Comparison of ENCODE assay signal across 12 mouse cellular contexts in the genomic region with DNA sequence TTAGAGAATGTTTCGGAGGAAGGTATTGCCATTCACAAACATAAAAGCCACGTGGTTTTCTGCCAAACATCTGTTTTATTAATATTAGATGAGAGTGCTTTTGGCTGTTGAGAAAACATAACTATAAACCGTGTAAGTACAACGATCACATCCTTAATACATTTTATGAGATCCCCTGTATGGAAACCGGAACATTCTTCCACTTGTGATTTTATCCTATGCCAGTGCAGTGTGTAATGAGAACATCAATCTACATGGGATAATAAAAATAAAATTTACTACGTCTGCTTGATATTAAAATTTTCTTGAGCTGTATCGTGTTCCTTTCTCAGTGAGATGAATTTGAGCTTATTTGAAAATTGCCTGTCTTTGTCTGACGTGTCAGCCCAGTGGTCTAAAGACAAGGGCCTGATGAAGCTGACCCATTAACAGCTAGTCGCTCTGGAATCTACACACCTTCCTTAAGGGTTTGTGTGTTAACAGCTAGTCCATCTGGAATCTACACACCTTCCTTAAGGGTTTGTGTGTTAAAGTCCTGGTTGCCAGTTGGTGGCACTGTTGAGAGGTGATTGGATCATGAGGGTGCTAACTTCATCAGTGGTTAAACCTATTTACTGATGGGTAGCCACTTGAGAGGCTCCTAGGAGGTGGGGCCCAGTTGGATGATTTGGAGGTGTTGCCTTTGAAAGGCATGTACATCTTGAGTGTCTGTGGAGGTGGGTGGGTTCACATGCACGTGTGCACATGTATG.
DNase-seq lines count a peak whose midpoint lies in the region; ATAC-seq and TF ChIP-seq lines count a peak whose summit lies in the region.
"Had no signal": no experiment of that assay in that cellular context is flagged by ENCODE, and none has a peak within 500 bp of the region (broad histone marks: within the 10 kb centered on the region; RNA-seq: fewer than 3 reads in every experiment).

No protein-coding gene starts in this region.

- H3K4me1 ChIP-seq in lung, embryonic 14.5 days (ENCODE audit: insufficient read depth), result no peaks in the 10 kb centered on the region
- no peaks in the 10 kb centered on the region; the same call in 1 of the 2 replicates for H3K4me1 ChIP-seq in lung, adult 2 months (ENCODE audit: control insufficient read depth, insufficient read depth, low read length)
- H3K4me1 ChIP-seq in neural tube, embryonic 15.5 days, result peaks cover 8% of the 10 kb centered on the region

- no peak overlapping the region for H3K9ac ChIP-seq in lung, embryonic 14.5 days
- H3K9ac ChIP-seq in neural tube, embryonic 15.5 days (replicated peaks), result no peak overlapping the region

- no peak overlapping the region for H3K4me2 ChIP-seq in lung, embryonic 14.5 days
- H3K4me2 ChIP-seq in neural tube, embryonic 15.5 days, result no peak overlapping the region
- H3K4me2 ChIP-seq: heart, embryonic 11.5 days; midbrain, embryonic 11.5 days had no signal

- no peak for TF ChIP-seq POLR2A in lung, adult 2 months (IDR thresholded peaks at IDR 0.05; ENCODE audit: borderline replicate concordance, extremely low read depth, low read depth, low read length)

- DNase-seq in frontal cortex, postnatal 36 days (ENCODE audit: low spot score in 2 of 2), result peak; percentile 16 to 29
- no peak for DNase-seq in frontal cortex, postnatal 14 days (ENCODE audit: low spot score in 2 of 2)
- no peak for DNase-seq in lung, embryonic 14.5 days
- no peak for DNase-seq in lung, adult 2 months
- DNase-seq in NIH3T3 (ENCODE audit: low read depth), result peak; percentile 23
- DNase-seq in thymus, postnatal 0 days (ENCODE audit: low spot score), result no peak
- no peak for DNase-seq in ovary, postnatal 36 days (ENCODE audit: low spot score)
- DNase-seq: kidney, adult 18-20 months; lung, adult 18-20 months had no signal

- no peaks in the 10 kb centered on the region for H3K27me3 ChIP-seq in lung, embryonic 14.5 days (ENCODE audit: insufficient read depth, low read length)
- H3K27me3 ChIP-seq in neural tube, embryonic 15.5 days (replicated peaks), result no peaks in the 10 kb centered on the region

- no peak overlapping the region for H3K4me3 ChIP-seq in lung, embryonic 14.5 days (ENCODE audit: low read depth, low read length)
- H3K4me3 ChIP-seq in lung, adult 2 months (replicated peaks; ENCODE audit: extremely low read depth, low read depth, low read length), result no peak overlapping the region
- H3K4me3 ChIP-seq in neural tube, embryonic 15.5 days (replicated peaks), result no peak overlapping the region

- 77% methylated on average over 10 of the region's 10 CpGs for whole genome bisulfite sequencing in lung, embryonic 14.5 days
- 75% methylated on average over 10 of the region's 10 CpGs for WGBS in lung, adult 2 months
- 51% methylated on average over 10 of the region's 10 CpGs for WGBS in neural tube, embryonic 15.5 days

- H3K36me3 ChIP-seq in lung, embryonic 14.5 days (ENCODE audit: insufficient read depth), result no peaks in the 10 kb centered on the region
- no peaks in the 10 kb centered on the region for H3K36me3 ChIP-seq in neural tube, embryonic 15.5 days

- no peak overlapping the region for H3K27ac ChIP-seq in lung, embryonic 14.5 days (ENCODE audit: low read depth)
- H3K27ac ChIP-seq in neural tube, embryonic 15.5 days (replicated peaks), result peak overlapping the region; percentile 60

- H3K9me3 ChIP-seq in lung, embryonic 14.5 days (ENCODE audit: low read depth, low read length), result no peaks in the 10 kb centered on the region
- no peaks in the 10 kb centered on the region for H3K9me3 ChIP-seq in neural tube, embryonic 15.5 days (replicated peaks)

- TF ChIP-seq CTCF in lung, embryonic 14.5 days (IDR thresholded peaks at IDR 0.05; ENCODE audit: low read depth), result peak; percentile 29; the same call in 1 of the 2 replicates
- no peak for TF ChIP-seq CTCF in lung, adult 2 months (IDR thresholded peaks at IDR 0.05; ENCODE audit: insufficient read depth, low read length)

- ATAC-seq in lung, embryonic 14.5 days (ENCODE audit: insufficient read depth), result no peak
- ATAC-seq in neural tube, embryonic 15.5 days (ENCODE audit: low FRiP score), result peak; percentile 74

Comparison
In these comparisons a context has a peak if more than half of its experiments do, and no peak if none do; other contexts are left out.
1. DNase-seq: peak in frontal cortex, postnatal 36 days (2 of 2) and NIH3T3 (single experiment); none in frontal cortex, postnatal 14 days (0 of 2), lung, embryonic 14.5 days (single experiment), lung, adult 2 months (single experiment), thymus, postnatal 0 days (single experiment) and ovary, postnatal 36 days (single experiment).